Mouse (Mus musculus) ES-Bruce4 (cell line): ENCODE data around the gene Sdhc.
"Not testable (repeated sequence)": the region's sequence is repeated elsewhere in the genome, so short reads cannot be mapped to it uniquely, and the experiment has no call there.

Experiments
- EP300 ChIP-seq: IDR thresholded peaks from 2 replicates; pipeline ENCODE4 v1.6.1; 2011; ENCODE audit warnings: low read depth, low read length; ENCODE audit not compliant: insufficient read depth
- POLR2A ChIP-seq: IDR thresholded peaks from one replicate; pipeline ENCODE4 v1.8.1; 2011; ENCODE audit warnings: low read length; ENCODE audit not compliant: insufficient read depth

- peak; percentile 72; the same call in 1 of the 2 replicates for TF ChIP-seq EP300
- TF ChIP-seq POLR2A: not testable (repeated sequence)
Observed at GRCm38 (mm10) chr1:171088237-171088869, 62.0 kb downstream of the Sdhc start.
